Mouse (Mus musculus) macrophage (primary cell): ENCODE results near the gene Klhl29. TPM values are rescaled to one million over a fixed set of nuclear protein-coding genes. Genes with fewer than 3 reads are reported as not detected.

Experiments used
- H3K27ac ChIP-seq: fragments of 350-480 bp; formaldehyde crosslinking; 2 replicates; pipeline ENCODE4 v1.9.0; 2021
- H3K36me3 ChIP-seq: fragments of 350-480 bp; formaldehyde crosslinking; 2 replicates; pipeline ENCODE4 v1.9.0; 2021; ENCODE audit errors: inconsistent target
- H3K4me3 ChIP-seq: fragments of 350-480 bp; formaldehyde crosslinking; 2 replicates; pipeline ENCODE4 v1.9.0; 2021; ENCODE audit errors: inconsistent target
- H3K79me2 ChIP-seq: fragments of 350-480 bp; formaldehyde crosslinking; 2 replicates; pipeline ENCODE4 v1.9.0; 2021; ENCODE audit errors: inconsistent target
- WGBS: methylation state at CpG from one replicate; pipeline ENCODE4 v1.1.7; 2026; ENCODE audit warnings: inconsistent platforms; ENCODE audit not compliant: missing documents; 5-methylcytosine and 5-hydroxymethylcytosine counted together
- polyA plus RNA-seq: library from polyadenylated mRNA; stranded (reverse); fragments of 250-400 nt; gene quantifications from 3 replicates; pipeline ENCODE4 v1.2.4, GENCODE M21; 2018; ENCODE audit warnings: inconsistent platforms

The Klhl29 gene
- polyA plus RNA-seq, 1 experiment from 2014 or later: not detected

GRCm38 (mm10) chr12:5157021-5157681, 218.3 kb downstream of the Klhl29 start:
- no peak overlapping the region for H3K27ac ChIP-seq
- no peaks in the 10 kb centered on the region for H3K79me2 ChIP-seq
- H3K36me3 ChIP-seq: no peaks in the 10 kb centered on the region
- H3K4me3 ChIP-seq: no peak overlapping the region
- WGBS: 78% methylated on average over 6 of the region's 6 CpGs

GRCm38 (mm10) chr12:5155177-5155576, 220.3 kb downstream of the Klhl29 start:
- no peaks in the 10 kb centered on the region for H3K36me3 ChIP-seq
- no peak overlapping the region for H3K4me3 ChIP-seq
- H3K79me2 ChIP-seq: no peaks in the 10 kb centered on the region
- WGBS: 72% methylated on average over 3 of the region's 3 CpGs
- no peak overlapping the region for H3K27ac ChIP-seq

- no peaks in the 10 kb centered on the region for H3K79me2 ChIP-seq
- no peak overlapping the region for H3K4me3 ChIP-seq
- WGBS: 49% methylated on average over 10 of the region's 10 CpGs
- H3K27ac ChIP-seq: no peak overlapping the region
- no peaks in the 10 kb centered on the region for H3K36me3 ChIP-seq
Measured at GRCm38 (mm10) chr12:5151859-5152258, 223.6 kb downstream of the Klhl29 start.

GRCm38 (mm10) chr12:5147346-5148035, 228.0 kb downstream of the Klhl29 start:
- H3K36me3 ChIP-seq: no peaks in the 10 kb centered on the region
- no peak overlapping the region for H3K27ac ChIP-seq
- no peaks in the 10 kb centered on the region for H3K79me2 ChIP-seq
- no peak overlapping the region for H3K4me3 ChIP-seq
- 77% methylated on average over 5 of the region's 5 CpGs for WGBS

- Histone ChIP-seq H3K27ac (no peak overlapping the region), H3K79me2 (no peaks in the 10 kb centered on the region), H3K4me3 (no peak overlapping the region), H3K36me3 (no peaks in the 10 kb centered on the region)
- 54% methylated on average over 5 of the region's 5 CpGs for WGBS
Measured at GRCm38 (mm10) chr12:5143903-5144781, 231.3 kb downstream of the Klhl29 start.

GRCm38 (mm10) chr12:5143224-5143623, 232.3 kb downstream of the Klhl29 start:
- Histone ChIP-seq H3K4me3 (no peak overlapping the region), H3K27ac (no peak overlapping the region), H3K36me3 (no peaks in the 10 kb centered on the region), H3K79me2 (no peaks in the 10 kb centered on the region)
- 89% methylated on average over 5 of the region's 5 CpGs for WGBS

- Histone ChIP-seq H3K36me3 (no peaks in the 10 kb centered on the region), H3K27ac (no peak overlapping the region), H3K79me2 (no peaks in the 10 kb centered on the region), H3K4me3 (no peak overlapping the region)
- 16% methylated on average over 3 of the region's 3 CpGs for WGBS
Measured at GRCm38 (mm10) chr12:5142776-5143175, 232.7 kb downstream of the Klhl29 start.

GRCm38 (mm10) chr12:5141040-5141439, 234.4 kb downstream of the Klhl29 start:
- 71% methylated on average over 4 of the region's 4 CpGs for WGBS
- Histone ChIP-seq H3K79me2 (no peaks in the 10 kb centered on the region), H3K27ac (no peak overlapping the region), H3K36me3 (no peaks in the 10 kb centered on the region), H3K4me3 (no peak overlapping the region)

- Histone ChIP-seq H3K79me2 (no peaks in the 10 kb centered on the region), H3K27ac (no peak overlapping the region), H3K36me3 (no peaks in the 10 kb centered on the region), H3K4me3 (no peak overlapping the region)
- 51% methylated on average over 4 of the region's 4 CpGs for WGBS
Measured at GRCm38 (mm10) chr12:5139302-5139701, 236.2 kb downstream of the Klhl29 start.

- Histone ChIP-seq H3K27ac (no peak overlapping the region), H3K36me3 (no peaks in the 10 kb centered on the region), H3K4me3 (no peak overlapping the region), H3K79me2 (no peaks in the 10 kb centered on the region)
- 43% methylated on average over 4 of the region's 4 CpGs for WGBS
Measured at GRCm38 (mm10) chr12:5136300-5136699, 239.2 kb downstream of the Klhl29 start.

GRCm38 (mm10) chr12:5129190-5129589, 246.3 kb downstream of the Klhl29 start:
- H3K79me2 ChIP-seq: no peaks in the 10 kb centered on the region
- H3K36me3 ChIP-seq: no peaks in the 10 kb centered on the region
- H3K4me3 ChIP-seq: no peak overlapping the region
- WGBS: 79% methylated on average over 4 of the region's 4 CpGs
- H3K27ac ChIP-seq: no peak overlapping the region

GRCm38 (mm10) chr12:5125907-5126306, 249.6 kb downstream of the Klhl29 start:
- no peak overlapping the region for H3K4me3 ChIP-seq
- H3K36me3 ChIP-seq: no peaks in the 10 kb centered on the region
- WGBS: 80% methylated on average over 7 of the region's 7 CpGs
- no peak overlapping the region for H3K27ac ChIP-seq
- no peaks in the 10 kb centered on the region for H3K79me2 ChIP-seq

- 39% methylated on average over 8 of the region's 8 CpGs for WGBS
- Histone ChIP-seq H3K27ac (no peak overlapping the region), H3K79me2 (no peaks in the 10 kb centered on the region), H3K4me3 (no peak overlapping the region), H3K36me3 (no peaks in the 10 kb centered on the region)
Measured at GRCm38 (mm10) chr12:5122972-5123371, 252.5 kb downstream of the Klhl29 start.

- Histone ChIP-seq H3K27ac (no peak overlapping the region), H3K79me2 (no peaks in the 10 kb centered on the region), H3K36me3 (no peaks in the 10 kb centered on the region), H3K4me3 (no peak overlapping the region)
- whole genome bisulfite sequencing: 52% methylated on average over 6 of the region's 6 CpGs
Measured at GRCm38 (mm10) chr12:5120249-5120648, 255.2 kb downstream of the Klhl29 start.

GRCm38 (mm10) chr12:5119726-5120125, 255.8 kb downstream of the Klhl29 start:
- 18% methylated on average over 15 of the region's 15 CpGs for WGBS
- Histone ChIP-seq H3K36me3 (no peaks in the 10 kb centered on the region), H3K27ac (no peak overlapping the region), H3K4me3 (no peak overlapping the region), H3K79me2 (no peaks in the 10 kb centered on the region)
